Mouse (Mus musculus) layer of hippocampus, adult 9-11 months (tissue): ENCODE results near the gene Cdc73.
"Not testable (repeated sequence)": the region's sequence is repeated elsewhere in the genome, so short reads cannot be mapped to it uniquely, and the experiment has no call there.

Experiments
- DNase-seq: peaks from one replicate; pipeline ENCODE4 v3.0.0; 2022

Gene Cdc73

GRCm38 (mm10) chr1:143664786-143665185 lies 37.9 kb downstream of the Cdc73 start:
- not testable (repeated sequence) for DNase-seq

- no peak for DNase-seq
Observed at GRCm38 (mm10) chr1:143663197-143663596, 39.5 kb downstream of the Cdc73 start.

- DNase-seq: no peak
Observed at GRCm38 (mm10) chr1:143653646-143654045, 49.0 kb downstream of the Cdc73 start.

GRCm38 (mm10) chr1:143650317-143650716 lies 52.4 kb downstream of the Cdc73 start:
- no peak for DNase-seq

- no peak for DNase-seq
Observed at GRCm38 (mm10) chr1:143646219-143646618, 56.5 kb downstream of the Cdc73 start.

- no peak for DNase-seq
Observed at GRCm38 (mm10) chr1:143645386-143645785, 57.3 kb downstream of the Cdc73 start.

GRCm38 (mm10) chr1:143644221-143644620 lies 58.5 kb downstream of the Cdc73 start:
- no peak for DNase-seq

GRCm38 (mm10) chr1:143640650-143641407 lies 61.9 kb downstream of the Cdc73 start, which contains the start of gene B3galt2:
TSS of gene B3galt2 (plus strand) at chr1:143640664.
- DNase-seq: peak; percentile 77

GRCm38 (mm10) chr1:143632854-143633587 lies 69.7 kb downstream of the Cdc73 start:
- DNase-seq: no peak

GRCm38 (mm10) chr1:143632361-143632760 lies 70.3 kb downstream of the Cdc73 start:
- DNase-seq: no peak

GRCm38 (mm10) chr1:143631337-143631736 lies 71.4 kb downstream of the Cdc73 start:
- no peak for DNase-seq

GRCm38 (mm10) chr1:143622634-143623033 lies 80.1 kb downstream of the Cdc73 start:
- no peak for DNase-seq

GRCm38 (mm10) chr1:143621930-143622329 lies 80.8 kb downstream of the Cdc73 start:
- DNase-seq: no peak

- DNase-seq: no peak
Observed at GRCm38 (mm10) chr1:143619760-143620159, 82.9 kb downstream of the Cdc73 start.

- no peak for DNase-seq
Observed at GRCm38 (mm10) chr1:143612901-143613300, 89.8 kb downstream of the Cdc73 start.

- no peak for DNase-seq
Observed at GRCm38 (mm10) chr1:143608911-143609310, 93.8 kb downstream of the Cdc73 start.

GRCm38 (mm10) chr1:143596864-143597263 lies 105.8 kb downstream of the Cdc73 start:
- no peak for DNase-seq

- no peak for DNase-seq
Observed at GRCm38 (mm10) chr1:143576824-143577543, 125.7 kb downstream of the Cdc73 start.

GRCm38 (mm10) chr1:143558235-143558634 lies 144.5 kb downstream of the Cdc73 start:
- DNase-seq: no peak

GRCm38 (mm10) chr1:143555533-143555932 lies 147.2 kb downstream of the Cdc73 start:
- DNase-seq: no peak

GRCm38 (mm10) chr1:143554621-143555020 lies 148.1 kb downstream of the Cdc73 start:
- DNase-seq: no peak
